Mouse (Mus musculus) embryonic facial prominence, embryonic 12.5 days (tissue): ENCODE measurements around the gene Kctd7. TPM values are rescaled to one million over a fixed set of nuclear protein-coding genes. Genes with fewer than 3 reads are reported as not detected.

Source experiments
- ATAC-seq: fragments of 200-750 bp; cut with Nextera tagmentation; 2 replicates; pipeline ENCODE4 v1.8.0; 2017; ENCODE audit not compliant: insufficient number of reproducible peaks, insufficient read depth, low FRiP score, low TSS enrichment
- H3K27ac ChIP-seq: fragments of 300-500 bp; sonication (generic); 2 replicates; pipeline ENCODE4 v1.5.1; 2016; ENCODE audit warnings: mild to moderate bottlenecking
- H3K27me3 ChIP-seq: fragments of 300-500 bp; sonication (generic); 2 replicates; pipeline ENCODE4 v1.6.1; 2016; ENCODE audit warnings: mild to moderate bottlenecking, moderate library complexity
- H3K36me3 ChIP-seq: fragments of 300-500 bp; sonication (generic); 2 replicates; pipeline ENCODE4 v1.6.1; 2016; ENCODE audit warnings: mild to moderate bottlenecking
- H3K4me1 ChIP-seq: fragments of 300-500 bp; sonication (generic); 2 replicates; pipeline ENCODE4 v1.6.1; 2016
- H3K4me2 ChIP-seq: fragments of 300-500 bp; sonication (generic); replicated peaks from 2 replicates; pipeline ENCODE4 v1.6.1; 2016; ENCODE audit warnings: mild to moderate bottlenecking, moderate library complexity
- H3K4me3 ChIP-seq: fragments of 300-500 bp; sonication (generic); 2 replicates; pipeline ENCODE4 v1.5.1; 2016; ENCODE audit warnings: mild to moderate bottlenecking
- H3K9ac ChIP-seq: fragments of 300-500 bp; sonication (generic); 2 replicates; pipeline ENCODE4 v1.6.1; 2016; ENCODE audit warnings: mild to moderate bottlenecking, moderate library complexity
- H3K9me3 ChIP-seq: fragments of 300-500 bp; sonication (generic); 2 replicates; pipeline ENCODE4 v1.6.1; 2016; ENCODE audit warnings: mild to moderate bottlenecking, moderate library complexity
- WGBS: fragments of 180-500 bp; shearing (Covaris S2); methylation state at CpG from one replicate; pipeline ENCODE4 v1.1.7; 2016; 5-methylcytosine and 5-hydroxymethylcytosine counted together
- polyA plus RNA-seq: library from polyadenylated mRNA; unstranded; fragments of >200 nt; fragmentation: Nextera tagmentation; extraction: Ambion mirVana; gene quantifications from 2 replicates; pipeline ENCODE4 v1.2.1, GENCODE M21; 2016

The Kctd7 gene
- polyA plus RNA-seq, 1 experiment from 2014 or later, result 8.7 TPM

DNA sequence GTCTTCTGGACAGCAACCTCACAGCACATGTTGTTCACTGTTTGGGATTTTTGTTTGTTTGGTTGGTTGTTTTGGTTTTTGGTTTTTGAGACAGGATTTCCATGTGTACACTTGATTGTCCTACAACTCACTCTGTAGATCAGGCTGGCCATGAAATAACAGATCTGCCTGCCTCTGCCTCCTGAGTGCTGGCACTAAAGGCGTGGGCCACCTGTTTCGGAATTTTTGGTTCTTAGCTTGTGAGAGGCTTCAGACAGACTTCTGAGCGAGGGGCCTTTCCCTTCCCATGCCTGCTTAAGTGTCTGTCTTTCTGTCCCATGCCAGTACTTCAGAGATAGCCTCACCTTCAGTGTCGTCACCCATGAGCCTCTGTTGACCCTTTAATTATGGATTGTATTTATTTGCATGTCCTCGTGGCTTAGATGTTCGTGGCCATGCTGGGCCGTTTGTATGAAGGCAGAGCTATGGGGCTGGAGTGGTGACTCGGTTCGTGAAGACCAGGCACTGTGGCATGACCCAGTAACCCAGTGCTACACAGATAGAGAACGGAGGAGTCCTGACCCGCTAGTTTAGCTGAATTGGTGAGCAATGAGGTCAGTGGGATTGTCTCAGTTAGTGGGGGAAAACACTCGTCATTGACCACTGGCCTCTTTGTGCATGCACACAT is 24.5 kb upstream of the Kctd7 start:
- no peak for ATAC-seq
- no peaks in the 10 kb centered on the region for H3K27me3 ChIP-seq
- WGBS, result 79% methylated on average over 12 of the region's 12 CpGs
- H3K9me3 ChIP-seq, result no peaks in the 10 kb centered on the region
- H3K36me3 ChIP-seq, result peaks cover under 1% of the 10 kb centered on the region; the same call in 1 of the 2 replicates
- no peak overlapping the region for H3K4me2 ChIP-seq
- H3K4me3 ChIP-seq, result no peak overlapping the region
- no peak overlapping the region for H3K9ac ChIP-seq
- peaks cover 30% of the 10 kb centered on the region; the same call in 1 of the 2 replicates for H3K4me1 ChIP-seq
- no peak overlapping the region for H3K27ac ChIP-seq

GRCm38 (mm10) chr5:130120904-130121303 is 23.8 kb upstream of the Kctd7 start:
- H3K27ac ChIP-seq, result no peak overlapping the region
- no peak overlapping the region for H3K4me2 ChIP-seq
- 0 out of 2 replicates have a peak, but pooled peaks have one; percentile 10 for ATAC-seq
- no peaks in the 10 kb centered on the region for H3K9me3 ChIP-seq
- WGBS, result 51% methylated on average over 6 of the region's 6 CpGs
- no peak overlapping the region for H3K9ac ChIP-seq
- H3K36me3 ChIP-seq, result no peaks in the 10 kb centered on the region
- H3K27me3 ChIP-seq, result no peaks in the 10 kb centered on the region
- no peak overlapping the region for H3K4me3 ChIP-seq
- peaks cover 30% of the 10 kb centered on the region; the same call in 1 of the 2 replicates for H3K4me1 ChIP-seq

GRCm38 (mm10) chr5:130122355-130122754 is 22.3 kb upstream of the Kctd7 start:
- Histone ChIP-seq H3K9me3 (no peaks in the 10 kb centered on the region), H3K27ac (no peak overlapping the region), H3K4me2 (no peak overlapping the region), H3K4me3 (no peak overlapping the region), H3K36me3 (no peaks in the 10 kb centered on the region), H3K27me3 (no peaks in the 10 kb centered on the region), H3K4me1 (peaks cover 18% of the 10 kb centered on the region; the same call in 1 of the 2 replicates), H3K9ac (no peak overlapping the region)
- WGBS, result 94% methylated on average over 2 of the region's 2 CpGs
- ATAC-seq, result no peak

- Histone ChIP-seq H3K4me2 (no peak overlapping the region), H3K27me3 (no peaks in the 10 kb centered on the region), H3K9me3 (no peaks in the 10 kb centered on the region), H3K4me3 (no peak overlapping the region), H3K9ac (no peak overlapping the region), H3K36me3 (no peaks in the 10 kb centered on the region), H3K27ac (no peak overlapping the region), H3K4me1 (peaks cover 13% of the 10 kb centered on the region)
- 68% methylated on average over 5 of the region's 5 CpGs for WGBS
- ATAC-seq, result no peak
Observed at GRCm38 (mm10) chr5:130124271-130124670, 20.4 kb upstream of the Kctd7 start.

GRCm38 (mm10) chr5:130128686-130129523 is 15.8 kb upstream of the Kctd7 start:
- no peak overlapping the region for H3K9ac ChIP-seq
- no peaks in the 10 kb centered on the region for H3K27me3 ChIP-seq
- no peaks in the 10 kb centered on the region for H3K9me3 ChIP-seq
- H3K36me3 ChIP-seq, result peaks cover 13% of the 10 kb centered on the region; the same call in 1 of the 2 replicates
- no peak overlapping the region for H3K4me2 ChIP-seq
- H3K4me1 ChIP-seq, result peaks cover 4% of the 10 kb centered on the region; the same call in 1 of the 2 replicates
- no peak overlapping the region for H3K4me3 ChIP-seq
- 54% methylated on average over 11 of the region's 11 CpGs for WGBS
- no peak for ATAC-seq
- 0 out of 2 replicates have a peak overlapping the region, but pooled peaks have one; percentile 50 for H3K27ac ChIP-seq

DNA sequence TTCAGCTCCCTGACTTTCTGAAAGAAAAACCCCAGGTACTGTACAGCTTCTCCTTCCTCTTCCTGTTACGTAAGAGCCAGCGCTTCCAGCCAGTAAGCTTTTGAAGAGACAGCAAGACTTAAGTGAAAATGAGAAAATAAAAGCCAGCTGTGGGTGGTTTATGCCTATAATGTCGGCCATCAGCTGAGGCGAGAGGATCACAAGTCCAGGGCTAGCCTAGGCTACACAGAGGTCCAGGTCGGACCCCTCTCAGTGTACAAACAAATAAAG is 15.2 kb upstream of the Kctd7 start:
- Histone ChIP-seq H3K4me1 (peaks cover 4% of the 10 kb centered on the region; the same call in 1 of the 2 replicates), H3K27ac (no peak overlapping the region; the same call in 1 of the 2 replicates), H3K4me2 (no peak overlapping the region), H3K4me3 (no peak overlapping the region), H3K27me3 (no peaks in the 10 kb centered on the region), H3K36me3 (peaks cover 13% of the 10 kb centered on the region; the same call in 1 of the 2 replicates), H3K9ac (no peak overlapping the region), H3K9me3 (no peaks in the 10 kb centered on the region)
- no peak for ATAC-seq
- WGBS, result 64% methylated on average over 5 of the region's 5 CpGs

DNA sequence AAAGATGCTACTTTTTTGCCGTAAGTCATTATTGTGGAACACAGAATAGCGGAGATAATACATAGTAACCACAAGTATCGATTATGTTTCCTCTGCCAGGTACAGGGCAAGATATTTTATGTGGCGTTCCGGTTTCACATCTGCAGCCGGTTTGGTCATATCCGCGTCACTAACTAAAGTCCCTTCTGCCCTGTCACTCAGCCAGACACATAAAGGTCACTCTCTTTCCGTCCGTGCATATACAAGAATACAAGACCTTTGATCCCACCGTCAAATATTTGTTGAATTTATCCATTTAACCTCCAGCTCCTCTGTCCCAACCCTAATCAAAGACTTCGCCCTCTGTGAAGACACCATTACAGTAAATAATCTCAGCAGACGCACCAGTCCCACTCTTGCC is 8.1 kb upstream of the Kctd7 start:
- WGBS, result 91% methylated on average over 13 of the region's 13 CpGs
- H3K27ac ChIP-seq, result no peak overlapping the region
- H3K4me1 ChIP-seq, result no peaks in the 10 kb centered on the region
- no peak for ATAC-seq
- H3K9me3 ChIP-seq, result no peaks in the 10 kb centered on the region
- H3K9ac ChIP-seq, result no peak overlapping the region
- no peaks in the 10 kb centered on the region for H3K27me3 ChIP-seq
- H3K36me3 ChIP-seq, result 0 out of 2 replicates have a peak, but pooled peaks cover 18% of the 10 kb centered on the region
- no peak overlapping the region for H3K4me2 ChIP-seq
- no peak overlapping the region for H3K4me3 ChIP-seq

DNA sequence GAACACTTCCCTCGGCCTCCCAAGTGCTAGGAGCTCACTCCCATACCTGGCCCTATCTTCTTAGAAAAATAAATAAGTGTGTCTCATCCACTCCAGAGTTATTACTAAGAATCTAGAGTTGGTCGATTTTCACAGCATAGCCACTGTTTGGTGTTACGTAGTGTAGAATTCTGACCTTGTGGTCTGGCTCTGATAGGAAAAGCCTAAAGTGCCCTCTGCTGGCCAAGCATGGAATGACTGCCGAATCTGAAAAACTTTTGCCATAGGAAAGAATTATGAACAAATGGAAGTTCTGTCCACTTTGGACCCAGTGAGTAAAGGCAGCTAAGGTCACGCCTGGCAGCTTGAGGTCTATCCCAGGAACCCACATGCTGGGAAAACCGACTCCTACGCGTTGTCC is 5.3 kb upstream of the Kctd7 start:
- H3K27me3 ChIP-seq, result no peaks in the 10 kb centered on the region
- peaks cover 6% of the 10 kb centered on the region; the same call in 1 of the 2 replicates for H3K4me1 ChIP-seq
- H3K27ac ChIP-seq, result no peak overlapping the region
- ATAC-seq, result no peak
- WGBS, result 27% methylated on average over 8 of the region's 8 CpGs
- H3K36me3 ChIP-seq, result 0 out of 2 replicates have a peak, but pooled peaks cover 14% of the 10 kb centered on the region
- no peaks in the 10 kb centered on the region for H3K9me3 ChIP-seq
- no peak overlapping the region for H3K4me2 ChIP-seq
- H3K9ac ChIP-seq, result no peak overlapping the region
- no peak overlapping the region for H3K4me3 ChIP-seq

- no peaks in the 10 kb centered on the region for H3K9me3 ChIP-seq
- 0 out of 2 replicates have a peak, but pooled peaks cover 9% of the 10 kb centered on the region for H3K36me3 ChIP-seq
- no peaks in the 10 kb centered on the region for H3K27me3 ChIP-seq
- no peak overlapping the region for H3K4me2 ChIP-seq
- peaks cover 14% of the 10 kb centered on the region; the same call in 1 of the 2 replicates for H3K4me1 ChIP-seq
- 69% methylated on average over 5 of the region's 5 CpGs for WGBS
- H3K27ac ChIP-seq, result no peak overlapping the region
- no peak for ATAC-seq
- H3K9ac ChIP-seq, result no peak overlapping the region
- H3K4me3 ChIP-seq, result no peak overlapping the region
Observed at GRCm38 (mm10) chr5:130141138-130141537, 3.5 kb upstream of the Kctd7 start.

DNA sequence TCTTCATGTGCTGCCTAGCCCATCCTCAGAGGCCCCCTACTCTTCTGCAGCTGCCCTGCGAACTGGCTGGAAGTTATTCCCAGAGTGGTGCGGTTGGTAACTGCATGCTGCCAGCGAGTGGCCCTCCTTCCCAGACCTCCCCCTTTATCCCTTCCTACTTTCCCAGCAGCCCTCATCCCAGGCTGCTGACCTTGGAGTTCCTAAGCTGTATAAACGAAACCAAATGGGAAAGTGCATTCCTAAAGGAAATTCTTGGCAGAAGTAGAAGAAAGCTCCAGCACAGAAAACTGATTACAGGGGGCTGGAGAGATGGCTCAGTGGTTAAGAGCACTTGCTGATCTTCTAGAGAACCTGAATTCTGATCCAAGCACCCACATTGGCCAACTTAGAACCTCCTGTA is 2.6 kb upstream of the Kctd7 start:
- no peak overlapping the region for H3K4me3 ChIP-seq
- no peaks in the 10 kb centered on the region for H3K27me3 ChIP-seq
- no peak for ATAC-seq
- peak overlapping the region; percentile 12; the same call in 1 of the 2 replicates for H3K27ac ChIP-seq
- H3K36me3 ChIP-seq, result 0 out of 2 replicates have a peak, but pooled peaks cover 1% of the 10 kb centered on the region
- H3K9me3 ChIP-seq, result no peaks in the 10 kb centered on the region
- WGBS, result 40% methylated on average over 4 of the region's 4 CpGs
- peaks cover 14% of the 10 kb centered on the region; the same call in 1 of the 2 replicates for H3K4me1 ChIP-seq
- no peak overlapping the region for H3K4me2 ChIP-seq
- H3K9ac ChIP-seq, result no peak overlapping the region

DNA sequence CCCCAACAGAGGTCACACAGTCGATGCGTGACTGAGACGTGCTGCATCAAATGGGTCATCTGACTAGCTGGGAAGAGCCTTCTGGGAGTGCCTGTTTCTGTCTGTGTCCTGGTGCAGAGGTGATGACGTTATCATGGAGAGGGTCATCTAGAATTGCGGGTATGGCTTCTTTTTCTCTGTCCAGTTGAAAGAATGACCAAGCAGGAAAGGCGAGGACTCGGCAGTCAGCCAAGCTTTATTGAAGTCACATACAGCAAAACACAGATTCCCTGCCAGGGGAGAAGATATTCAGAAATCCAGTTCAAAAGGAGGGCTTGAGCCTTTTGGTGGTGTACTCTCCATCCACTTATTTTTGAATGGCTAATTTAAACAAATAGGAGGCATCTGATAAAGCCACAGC is 1.6 kb upstream of the Kctd7 start:
- Histone ChIP-seq H3K4me2 (no peak overlapping the region), H3K9ac (no peak overlapping the region), H3K9me3 (no peaks in the 10 kb centered on the region), H3K4me1 (peaks cover 14% of the 10 kb centered on the region; the same call in 1 of the 2 replicates), H3K27me3 (no peaks in the 10 kb centered on the region), H3K27ac (no peak overlapping the region), H3K4me3 (no peak overlapping the region), H3K36me3 (no peaks in the 10 kb centered on the region)
- ATAC-seq, result no peak
- WGBS, result 89% methylated on average over 7 of the region's 7 CpGs
